Mouse (Mus musculus) brain, embryonic 14.5 days (tissue): ENCODE results near the gene Mrgprg.

Experiments used
- CTCF ChIP-seq: fragments of 200-500 bp; IDR thresholded peaks from 2 replicates; pipeline ENCODE4 v1.5.1; 2012; ENCODE audit warnings: inconsistent platforms, mild to moderate bottlenecking, moderate library complexity, borderline replicate concordance; ENCODE audit not compliant: insufficient read depth, insufficient read length; ENCODE audit errors: extremely low read depth
- POLR2A ChIP-seq: fragments of 200-500 bp; IDR thresholded peaks from 2 replicates; pipeline ENCODE4 v1.6.1; 2012; ENCODE audit warnings: mild to moderate bottlenecking, inconsistent platforms, borderline replicate concordance; ENCODE audit not compliant: poor library complexity, insufficient read depth, insufficient read length, severe bottlenecking; ENCODE audit errors: extremely low read depth

DNA sequence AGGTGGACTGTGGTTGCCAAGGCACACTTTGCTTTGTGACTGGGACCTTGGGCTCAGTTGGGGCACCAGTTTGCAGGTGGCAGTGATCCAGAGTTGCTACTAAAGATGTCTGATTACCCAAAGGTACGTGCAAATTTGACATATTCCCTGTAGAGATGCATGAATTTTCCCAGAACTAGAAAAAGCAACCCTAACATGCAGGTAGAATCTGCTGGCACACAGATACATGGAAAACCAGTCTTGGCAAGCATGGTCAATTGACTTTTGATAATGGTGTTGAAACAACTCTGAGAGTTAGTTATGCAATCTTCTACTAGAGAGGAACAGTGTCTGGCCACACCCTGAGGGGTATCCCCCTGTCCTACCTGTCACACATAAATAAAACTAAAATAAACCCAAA is 15.4 kb downstream of the Mrgprg start:
- TF ChIP-seq POLR2A (no peak), CTCF (no peak)
